Mouse (Mus musculus) liver, embryonic 18 days (tissue): ENCODE measurements around the gene Sult1c2. TPM values are rescaled to one million over a fixed set of nuclear protein-coding genes. Genes with fewer than 3 reads are reported as not detected.

Experiments
- polyA plus RNA-seq: library from polyadenylated mRNA; depleted of rRNA; stranded (reverse); fragments of >200 nt; gene quantifications from 2 replicates; pipeline ENCODE4 v1.2.3, GENCODE M21; 2012; rRNA removed

Gene Sult1c2
- polyA plus RNA-seq = 0.07 and 0.08 TPM in 2 replicates

DNA sequence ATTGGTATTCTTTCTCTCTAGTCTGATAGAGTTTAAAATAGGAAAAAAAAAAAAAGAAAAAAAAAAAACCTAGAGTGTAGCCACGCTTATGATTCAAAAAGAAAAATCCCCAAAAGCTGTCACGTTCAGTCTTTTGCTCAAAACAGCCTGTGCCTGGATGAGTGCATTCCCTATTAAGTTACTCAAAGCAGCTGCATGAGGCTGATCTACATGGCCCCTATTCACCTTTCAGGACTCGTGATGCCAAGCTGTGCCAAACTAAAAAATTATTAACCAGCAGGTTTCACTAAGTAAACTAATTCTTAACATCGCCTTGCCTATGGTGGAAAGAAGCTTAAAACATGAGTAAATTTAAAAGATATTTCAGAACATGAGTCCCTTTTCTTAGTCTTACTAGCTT, at the start of gene Sult1c2:
TSS of gene Sult1c2 (minus strand) at position 134 of the 400 bp plus-strand sequence.

Other genes with a start within 250 kb of the Sult1c2 start
- 6.3 and 6.4 TPM in 2 replicates for gene Sgo1, start 157.0 kb downstream of the Sult1c2 start, polyA plus RNA-seq
- not detected in 2 replicates for gene Sult1c1, start 144.3 kb upstream of the Sult1c2 start, polyA plus RNA-seq